Mouse (Mus musculus): ENCODE data around the gene Ttll1. TPM values are rescaled to one million over a fixed set of nuclear protein-coding genes. Genes with fewer than 3 reads are reported as not detected.
"Not testable (repeated sequence)": the region's sequence is repeated elsewhere in the genome, so short reads cannot be mapped to it uniquely, and the experiment has no call there.

Gene Ttll1
- polyA plus RNA-seq, 1 experiment from 2014 or later = 12.6 TPM

DNA sequence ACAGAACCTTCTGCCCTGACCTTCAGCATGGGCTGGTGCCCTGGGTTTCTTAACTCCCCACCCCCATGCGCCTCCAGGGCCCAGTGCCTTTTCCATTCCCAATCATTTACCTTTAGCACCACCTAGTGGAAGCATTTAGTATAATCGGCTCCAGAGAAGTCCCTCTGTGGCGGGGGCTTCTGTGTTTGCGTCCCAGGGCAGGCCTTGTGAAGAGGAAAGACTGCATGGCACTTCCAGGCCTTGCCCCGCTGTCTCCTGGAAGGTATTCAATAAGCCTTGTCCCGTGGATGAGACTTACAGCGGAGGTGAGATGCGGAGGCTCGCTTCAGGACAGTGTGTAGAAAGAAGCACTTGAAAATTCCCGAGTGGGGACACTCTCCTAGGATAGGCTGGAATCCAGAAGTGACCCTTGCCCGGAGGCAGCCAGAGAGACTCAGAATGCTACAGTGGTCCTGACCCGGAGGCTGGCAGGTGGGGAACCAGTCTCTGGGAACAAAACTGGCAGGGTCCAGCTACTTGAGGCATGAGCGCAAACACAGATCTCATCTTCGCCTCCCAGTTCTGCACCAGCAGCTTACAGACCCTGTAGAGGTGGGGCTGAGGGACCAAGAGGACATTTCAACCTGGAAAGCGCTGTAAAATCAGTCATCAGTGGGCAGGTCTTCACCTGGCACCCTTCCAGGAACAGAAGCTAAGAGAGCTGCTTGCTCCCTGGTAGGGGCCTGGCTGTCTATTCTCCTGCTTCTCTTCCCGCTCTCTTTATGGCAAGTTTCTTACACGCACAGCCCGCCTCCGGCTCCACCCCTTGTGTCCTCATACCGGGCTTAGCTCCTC, 7.7 kb upstream of the Ttll1 start:
- H3K9ac ChIP-seq (ENCODE audit: low read length) = no peak overlapping the region
- 32% methylated on average over 20 of the region's 20 CpGs for WGBS
- peak overlapping the region; percentile 6; the same call in 1 of the 2 replicates for H3K4me2 ChIP-seq (ENCODE audit: low read length)
- H3K27ac ChIP-seq (ENCODE audit: low read depth) = no peak overlapping the region
- H3K36me3 ChIP-seq (ENCODE audit: control insufficient read depth, insufficient read depth, low read length) = no peaks in the 10 kb centered on the region
- no peak overlapping the region for H3K4me3 ChIP-seq (ENCODE audit: low read depth, low read length)
- DNase-seq (ENCODE audit: low spot score) = peak; percentile 76
- peak; percentile 73 for ATAC-seq (replicated peaks; ENCODE audit: low FRiP score, low TSS enrichment, low read depth)
- no peaks in the 10 kb centered on the region; the same call in 1 of the 2 replicates for H3K27me3 ChIP-seq (replicated peaks; ENCODE audit: control insufficient read depth, insufficient read depth, low read length)
- peaks cover 10% of the 10 kb centered on the region for H3K4me1 ChIP-seq (replicated peaks; ENCODE audit: control insufficient read depth, insufficient read depth, low read length)
- H3K9me3 ChIP-seq (ENCODE audit: control insufficient read depth, low read length) = no peaks in the 10 kb centered on the region

DNA sequence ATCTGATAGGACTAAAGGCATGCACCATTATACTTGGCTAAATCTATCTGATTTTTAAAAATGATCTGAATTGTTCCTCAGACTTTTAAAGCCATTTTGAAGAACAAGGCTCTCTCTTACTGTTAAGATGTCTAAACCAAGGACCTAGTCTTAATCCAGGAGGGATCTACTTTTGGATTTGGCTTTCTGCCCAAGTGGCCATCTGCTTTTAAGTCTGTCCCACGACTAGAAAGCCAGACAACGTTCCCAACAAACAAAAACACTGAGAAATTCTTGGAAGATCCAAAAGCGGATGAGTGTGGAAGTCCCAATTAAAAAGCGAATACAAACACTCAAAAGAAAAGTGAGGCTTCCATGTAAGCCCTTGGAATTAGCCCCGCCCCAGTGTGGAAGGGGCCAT, 4.3 kb upstream of the Ttll1 start:
- Histone ChIP-seq H3K4me1 (replicated peaks; ENCODE audit: control insufficient read depth, insufficient read depth, low read length) (peaks cover 6% of the 10 kb centered on the region), H3K9me3 (ENCODE audit: control insufficient read depth, low read length) (no peaks in the 10 kb centered on the region), H3K27me3 (replicated peaks; ENCODE audit: control insufficient read depth, insufficient read depth, low read length) (no peaks in the 10 kb centered on the region; the same call in 1 of the 2 replicates), H3K4me2 (ENCODE audit: low read length) (no peak overlapping the region), H3K4me3 (ENCODE audit: low read depth, low read length) (no peak overlapping the region), H3K36me3 (ENCODE audit: control insufficient read depth, insufficient read depth, low read length) (no peaks in the 10 kb centered on the region), H3K9ac (ENCODE audit: low read length) (no peak overlapping the region), H3K27ac (ENCODE audit: low read depth) (no peak overlapping the region)
- ATAC-seq (replicated peaks; ENCODE audit: low FRiP score, low TSS enrichment, low read depth) (no peak), DNase-seq (ENCODE audit: low spot score) (no peak)
- 70% methylated on average over 5 of the region's 5 CpGs for WGBS

DNA sequence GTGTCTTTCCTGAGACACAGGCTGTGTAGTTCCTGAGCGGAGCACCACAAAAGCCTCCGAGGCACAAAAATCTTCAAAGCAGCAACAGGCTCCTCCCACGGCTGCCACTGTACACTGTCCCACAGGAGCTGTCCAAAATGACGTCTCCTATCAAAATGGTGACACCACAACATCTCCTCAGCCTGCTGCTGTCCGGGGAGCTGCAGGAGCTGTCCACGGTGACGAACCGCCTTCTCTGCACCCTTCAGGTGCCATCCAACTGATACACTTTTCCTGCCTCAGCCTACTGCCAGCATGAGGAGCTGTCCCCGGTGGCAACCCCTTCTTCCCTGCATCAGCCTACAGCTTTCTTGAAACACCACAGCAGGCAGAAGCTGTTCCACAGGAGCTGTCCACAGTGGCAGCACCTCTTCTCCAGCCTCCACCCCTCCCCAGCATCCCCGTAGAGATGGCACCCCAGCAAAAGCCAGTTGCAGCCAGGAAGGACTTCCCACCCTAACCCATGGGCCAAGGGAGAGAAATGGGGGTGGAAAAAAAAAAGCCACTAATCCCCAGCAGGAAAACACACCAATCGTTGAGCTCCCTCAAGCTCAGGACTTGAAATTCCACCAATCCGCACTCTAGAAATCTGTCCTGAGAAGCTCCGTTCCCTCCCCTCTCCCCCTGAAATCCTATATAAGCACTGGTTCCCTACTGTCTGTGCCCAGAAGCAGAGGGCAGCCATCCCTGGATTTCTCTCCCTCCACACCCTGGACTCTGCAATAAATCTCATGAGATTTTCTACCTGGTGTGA, 2.0 kb upstream of the Ttll1 start:
- WGBS = 73% methylated on average over 13 of the region's 13 CpGs
- Histone ChIP-seq H3K4me3 (ENCODE audit: low read depth, low read length) (no peak overlapping the region), H3K27me3 (replicated peaks; ENCODE audit: control insufficient read depth, insufficient read depth, low read length) (no peaks in the 10 kb centered on the region; the same call in 1 of the 2 replicates), H3K4me2 (ENCODE audit: low read length) (no peak overlapping the region), H3K9ac (ENCODE audit: low read length) (no peak overlapping the region), H3K9me3 (ENCODE audit: control insufficient read depth, low read length) (no peaks in the 10 kb centered on the region), H3K4me1 (replicated peaks; ENCODE audit: control insufficient read depth, insufficient read depth, low read length) (no peaks in the 10 kb centered on the region), H3K27ac (ENCODE audit: low read depth) (no peak overlapping the region), H3K36me3 (ENCODE audit: control insufficient read depth, insufficient read depth, low read length) (no peaks in the 10 kb centered on the region)
- no peak for DNase-seq (ENCODE audit: low spot score)
- no peak for ATAC-seq (replicated peaks; ENCODE audit: low FRiP score, low TSS enrichment, low read depth)

DNA sequence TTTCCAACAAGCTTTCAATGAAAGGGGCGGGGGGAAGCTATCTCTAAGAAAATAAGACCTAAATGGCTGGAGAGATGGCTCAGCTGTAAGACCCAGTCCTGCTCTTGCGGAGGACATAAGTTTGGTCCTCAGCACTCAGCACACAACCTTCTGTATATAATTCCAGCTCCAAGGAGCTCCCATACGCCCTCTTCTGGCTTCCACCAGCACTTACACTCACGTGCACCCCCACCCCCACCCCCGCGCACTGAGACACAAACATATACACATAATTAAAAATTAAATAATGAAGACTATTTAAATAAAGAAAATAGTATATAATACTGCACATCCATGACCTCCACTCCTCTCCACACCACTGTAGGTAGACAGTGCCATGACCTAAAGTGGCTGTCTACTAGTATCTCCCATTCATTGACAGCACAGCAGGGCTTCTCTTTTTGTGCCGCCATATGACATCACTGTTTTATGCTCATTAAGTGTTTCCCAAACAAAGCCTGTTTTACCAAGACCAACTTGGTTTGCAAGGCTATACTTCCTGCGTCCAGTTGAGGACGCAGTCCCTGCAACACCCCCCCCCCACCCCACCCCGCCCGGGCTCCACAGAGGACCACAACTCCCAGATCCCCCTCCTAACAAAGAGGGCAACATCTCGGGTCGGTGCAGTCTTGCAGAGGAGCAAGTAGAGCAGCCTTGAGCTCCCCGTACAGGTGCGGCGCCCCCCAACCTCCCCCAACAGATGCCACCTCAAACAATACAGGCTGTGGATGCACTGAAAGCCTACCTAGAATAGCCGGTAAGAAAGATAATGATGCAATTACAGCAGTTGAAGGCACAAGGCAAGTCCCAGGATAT, 516 bp downstream of the Ttll1 start:
- no peaks in the 10 kb centered on the region for H3K36me3 ChIP-seq (ENCODE audit: control insufficient read depth, insufficient read depth, low read length)
- WGBS = 28% methylated on average over 17 of the region's 17 CpGs
- 0 out of 2 replicates have a peak overlapping the region, but pooled peaks have one; percentile 33 for H3K27ac ChIP-seq (ENCODE audit: low read depth)

DNA sequence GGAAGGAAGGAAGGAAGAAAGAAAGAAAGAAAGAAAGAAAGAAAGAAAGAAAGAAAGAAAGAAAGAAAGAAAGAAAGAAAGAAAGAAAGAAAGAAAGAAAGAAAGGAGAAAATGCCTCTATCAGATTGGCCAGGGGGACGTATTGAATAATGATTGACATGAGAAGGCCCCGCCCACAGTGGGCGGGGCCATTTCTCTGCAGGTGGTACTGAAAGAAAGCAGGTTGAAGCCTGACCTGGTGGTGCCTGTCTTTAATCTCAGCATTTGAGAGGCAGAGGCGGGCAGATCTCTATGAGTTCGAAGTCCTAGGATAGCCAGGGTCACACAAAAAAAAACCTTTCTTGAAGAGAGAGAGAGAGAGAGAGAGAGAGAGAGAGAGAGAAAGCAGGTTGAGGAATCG, 9.2 kb downstream of the Ttll1 start:
- H3K9me3 ChIP-seq (ENCODE audit: control insufficient read depth, low read length); H3K4me3 ChIP-seq (ENCODE audit: low read depth, low read length); H3K27me3 ChIP-seq (replicated peaks; ENCODE audit: control insufficient read depth, insufficient read depth, low read length); H3K27ac ChIP-seq (ENCODE audit: low read depth); H3K4me1 ChIP-seq (replicated peaks; ENCODE audit: control insufficient read depth, insufficient read depth, low read length); H3K4me2 ChIP-seq (ENCODE audit: low read length); H3K9ac ChIP-seq (ENCODE audit: low read length); ATAC-seq (replicated peaks; ENCODE audit: low FRiP score, low TSS enrichment, low read depth); DNase-seq (ENCODE audit: low spot score): not testable (repeated sequence)
- peaks cover 13% of the 10 kb centered on the region for H3K36me3 ChIP-seq (ENCODE audit: control insufficient read depth, insufficient read depth, low read length)
- WGBS = 75% methylated on average over 6 of the region's 6 CpGs

More for the DNA sequence above, 516 bp downstream of the Ttll1 start:
- peak; percentile 56 for ATAC-seq (replicated peaks; ENCODE audit: low FRiP score, low TSS enrichment, low read depth)
- Histone ChIP-seq H3K9me3 (ENCODE audit: control insufficient read depth, low read length) (no peaks in the 10 kb centered on the region), H3K9ac (ENCODE audit: low read length) (peak overlapping the region; percentile 44), H3K27me3 (replicated peaks; ENCODE audit: control insufficient read depth, insufficient read depth, low read length) (no peaks in the 10 kb centered on the region; the same call in 1 of the 2 replicates), H3K4me3 (ENCODE audit: low read depth, low read length) (peak overlapping the region; percentile 61), H3K4me2 (ENCODE audit: low read length) (peak overlapping the region; percentile 82), H3K4me1 (replicated peaks; ENCODE audit: control insufficient read depth, insufficient read depth, low read length) (no peaks in the 10 kb centered on the region)
- no peak for DNase-seq (ENCODE audit: low spot score)

DNA sequence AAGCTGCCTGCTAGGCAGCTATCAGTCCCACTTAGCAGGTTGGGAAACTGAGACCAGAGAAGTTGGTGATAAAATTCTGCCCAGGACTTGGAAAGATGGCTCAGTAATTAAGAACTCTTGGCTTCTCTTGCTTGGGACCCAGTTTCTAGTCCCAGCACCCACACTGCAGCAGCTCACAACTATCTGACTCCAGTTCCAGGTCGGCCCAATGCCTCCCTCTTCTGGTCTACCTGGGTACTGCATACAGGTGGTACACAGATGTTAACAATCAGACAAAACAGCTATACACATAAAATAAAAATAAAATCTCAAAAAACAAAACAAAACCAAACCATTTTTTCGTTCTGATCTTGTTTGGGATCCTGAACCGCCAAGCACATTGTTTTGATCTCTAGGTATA, 10.3 kb downstream of the Ttll1 start:
- no peak for ATAC-seq (replicated peaks; ENCODE audit: low FRiP score, low TSS enrichment, low read depth)
- Histone ChIP-seq H3K27me3 (replicated peaks; ENCODE audit: control insufficient read depth, insufficient read depth, low read length) (no peaks in the 10 kb centered on the region), H3K4me3 (ENCODE audit: low read depth, low read length) (no peak overlapping the region), H3K4me2 (ENCODE audit: low read length) (no peak overlapping the region), H3K36me3 (ENCODE audit: control insufficient read depth, insufficient read depth, low read length) (peaks cover 16% of the 10 kb centered on the region), H3K4me1 (replicated peaks; ENCODE audit: control insufficient read depth, insufficient read depth, low read length) (no peaks in the 10 kb centered on the region), H3K9ac (ENCODE audit: low read length) (no peak overlapping the region), H3K9me3 (ENCODE audit: control insufficient read depth, low read length) (no peaks in the 10 kb centered on the region), H3K27ac (ENCODE audit: low read depth) (no peak overlapping the region)
- peak; percentile 59 for DNase-seq (ENCODE audit: low spot score)
- 54% methylated on average over 3 of the region's 3 CpGs for WGBS

DNA sequence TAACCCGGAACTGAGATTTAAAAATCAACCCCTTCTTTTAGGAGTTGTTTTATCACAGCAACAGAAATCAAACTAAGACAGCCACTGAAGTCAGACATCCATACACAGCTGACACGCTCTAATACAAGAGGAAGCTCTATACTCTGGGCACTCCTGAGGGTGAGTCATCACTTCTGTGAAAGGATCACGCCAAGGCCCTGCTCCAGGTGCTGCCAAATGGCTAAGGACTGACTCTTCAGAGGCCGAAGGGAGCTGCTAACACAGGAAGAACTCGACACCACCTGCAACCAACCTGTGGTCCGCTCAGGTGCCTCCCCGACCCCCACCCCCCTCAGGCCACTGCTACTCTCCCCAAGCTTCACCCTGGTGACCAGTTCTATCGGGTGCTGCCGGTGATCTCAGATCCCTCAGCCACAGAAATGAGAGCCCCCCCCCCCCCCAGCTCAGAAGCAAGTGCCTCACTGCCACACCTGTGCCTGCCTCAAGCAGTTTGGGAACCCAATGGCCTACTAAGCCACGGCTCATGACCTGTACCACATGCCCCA, 11.4 kb downstream of the Ttll1 start:
- Histone ChIP-seq H3K9me3 (ENCODE audit: control insufficient read depth, low read length) (no peaks in the 10 kb centered on the region), H3K4me1 (replicated peaks; ENCODE audit: control insufficient read depth, insufficient read depth, low read length) (no peaks in the 10 kb centered on the region), H3K4me3 (ENCODE audit: low read depth, low read length) (no peak overlapping the region), H3K4me2 (ENCODE audit: low read length) (no peak overlapping the region), H3K27me3 (replicated peaks; ENCODE audit: control insufficient read depth, insufficient read depth, low read length) (no peaks in the 10 kb centered on the region), H3K9ac (ENCODE audit: low read length) (no peak overlapping the region), H3K36me3 (ENCODE audit: control insufficient read depth, insufficient read depth, low read length) (peaks cover 16% of the 10 kb centered on the region), H3K27ac (ENCODE audit: low read depth) (no peak overlapping the region)
- ATAC-seq (replicated peaks; ENCODE audit: low FRiP score, low TSS enrichment, low read depth) (no peak), DNase-seq (ENCODE audit: low spot score) (no peak)
- WGBS = 90% methylated on average over 10 of the region's 10 CpGs

DNA sequence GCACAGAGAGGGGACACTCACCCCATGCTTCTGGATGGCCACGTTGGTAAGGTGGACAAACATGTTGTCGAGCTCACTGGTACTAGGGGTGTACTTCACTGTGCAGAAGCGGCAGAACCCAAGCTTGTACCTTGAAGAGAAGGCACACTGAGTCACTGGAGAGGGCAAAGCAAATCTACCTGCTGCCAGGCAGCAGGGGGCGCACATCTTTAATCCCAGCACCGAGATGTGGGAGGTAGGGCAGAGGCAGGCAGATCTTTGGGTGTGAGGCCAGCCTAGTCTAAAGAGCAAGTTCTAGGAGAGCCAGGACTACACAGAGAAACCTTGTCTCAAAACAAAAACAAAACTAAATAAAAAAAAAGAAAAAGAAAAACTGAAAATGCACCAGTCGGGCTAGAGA, 13.4 kb downstream of the Ttll1 start:
- H3K9ac ChIP-seq (ENCODE audit: low read length) = no peak overlapping the region
- peaks cover 13% of the 10 kb centered on the region; the same call in 1 of the 2 replicates for H3K36me3 ChIP-seq (ENCODE audit: control insufficient read depth, insufficient read depth, low read length)
- 90% methylated on average over 6 of the region's 6 CpGs for WGBS
- no peak overlapping the region for H3K4me3 ChIP-seq (ENCODE audit: low read depth, low read length)
- no peaks in the 10 kb centered on the region for H3K4me1 ChIP-seq (replicated peaks; ENCODE audit: control insufficient read depth, insufficient read depth, low read length)
- ATAC-seq (replicated peaks; ENCODE audit: low FRiP score, low TSS enrichment, low read depth) = no peak
- H3K4me2 ChIP-seq (ENCODE audit: low read length) = no peak overlapping the region
- DNase-seq (ENCODE audit: low spot score) = no peak
- no peak overlapping the region for H3K27ac ChIP-seq (ENCODE audit: low read depth)
- no peaks in the 10 kb centered on the region for H3K9me3 ChIP-seq (ENCODE audit: control insufficient read depth, low read length)
- no peaks in the 10 kb centered on the region for H3K27me3 ChIP-seq (replicated peaks; ENCODE audit: control insufficient read depth, insufficient read depth, low read length)
